Mouse (Mus musculus) right cerebral cortex, postnatal 14 days (tissue): ENCODE results near the gene Homer2.
A peak's percentile ranks its signal among the peaks of the same experiment; 100 is the strongest.

Experiments
- DNase-seq: peaks from one replicate; pipeline ENCODE4 v3.0.0; 2022

The Homer2 gene

DNA sequence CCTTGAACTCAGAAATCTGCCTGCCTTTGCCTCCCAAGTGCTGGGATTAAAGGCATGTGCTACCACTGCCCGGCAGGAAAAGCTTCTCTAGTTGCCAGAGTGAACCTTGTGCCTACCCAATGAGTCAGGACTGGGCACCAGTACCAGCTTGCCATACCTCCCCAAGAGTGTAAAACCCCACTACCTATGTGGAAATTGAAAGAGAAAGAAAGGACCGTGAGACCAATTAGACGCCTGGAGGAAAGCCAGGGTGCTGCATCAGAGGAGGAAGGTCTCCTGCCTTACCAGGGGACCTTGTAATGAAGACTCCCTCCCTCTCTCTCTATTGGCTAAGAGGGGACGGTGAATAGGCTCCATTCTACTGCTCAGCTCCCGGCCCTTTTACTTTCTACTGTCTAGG, 59.4 kb downstream of the Homer2 start:
- DNase-seq: no peak

DNA sequence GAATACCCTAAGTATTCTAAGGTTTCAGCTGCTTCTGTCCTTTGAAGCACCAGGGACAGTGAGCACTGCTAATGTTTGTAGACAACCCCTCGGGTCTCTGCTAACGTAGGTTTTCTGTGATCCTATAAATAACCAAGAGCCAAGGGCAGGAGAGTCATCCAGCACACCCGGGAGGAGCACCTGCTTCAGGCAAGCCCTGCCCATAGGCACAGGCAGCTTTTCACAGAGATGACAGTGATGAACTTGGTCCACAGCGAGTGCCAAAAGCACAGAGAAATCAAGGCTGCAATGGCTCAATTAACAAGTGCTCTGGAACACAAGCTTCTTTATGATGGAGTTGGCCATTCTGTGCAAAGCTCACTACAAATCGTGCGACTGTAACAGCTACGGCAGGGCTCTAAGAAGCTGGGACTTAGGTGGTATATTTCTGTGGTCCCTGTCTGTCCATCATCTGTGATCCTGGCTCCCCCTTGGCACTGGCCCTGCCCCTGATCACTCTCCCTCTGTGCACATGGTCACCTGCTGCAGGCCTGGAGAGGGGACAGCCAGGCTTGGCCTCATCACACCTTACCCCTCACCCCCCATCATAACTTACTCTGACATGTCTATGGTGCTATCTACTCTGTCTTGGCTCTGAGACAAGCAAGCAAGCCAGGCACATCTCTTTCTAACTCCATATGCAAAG, 62.6 kb downstream of the Homer2 start:
- no peak for DNase-seq

DNA sequence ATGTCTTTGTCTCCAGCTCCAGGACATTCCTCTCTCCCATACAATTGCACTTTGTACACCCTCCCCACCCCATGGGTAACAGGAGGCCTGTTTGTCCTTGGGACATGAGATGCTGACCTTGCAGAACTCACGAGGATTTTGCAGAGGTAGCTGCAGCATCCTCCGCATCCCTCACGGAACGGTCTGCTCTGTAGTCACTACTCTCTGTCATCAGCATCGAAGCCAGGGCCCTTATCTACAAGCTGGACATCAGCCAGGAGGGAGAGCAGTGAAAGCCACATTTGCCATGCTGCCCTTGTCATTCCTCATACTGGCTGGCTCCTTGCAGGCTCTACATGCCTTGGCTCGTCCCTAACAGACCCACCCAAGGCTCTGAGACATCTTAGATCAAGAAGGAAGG, 66.2 kb downstream of the Homer2 start:
- no peak for DNase-seq

DNA sequence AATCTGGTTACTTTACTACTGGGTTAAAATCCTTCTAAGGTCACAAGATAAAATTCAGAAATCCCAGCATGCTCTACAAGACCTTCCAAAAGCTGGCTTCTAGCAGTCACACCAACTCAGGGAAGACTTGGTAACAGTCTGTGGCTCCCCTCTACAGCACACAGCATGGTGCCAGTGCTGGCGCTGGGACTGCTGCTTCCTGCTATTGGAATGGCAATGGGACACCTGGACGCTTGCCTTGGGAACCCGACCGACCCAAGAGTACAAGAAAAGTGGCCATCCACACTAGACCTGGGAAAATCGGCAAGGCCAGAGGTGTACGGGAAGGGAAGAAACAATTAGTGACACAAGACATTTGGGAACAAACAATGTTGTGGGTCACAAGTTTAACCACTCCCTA, 74.7 kb downstream of the Homer2 start:
- no peak for DNase-seq

DNA sequence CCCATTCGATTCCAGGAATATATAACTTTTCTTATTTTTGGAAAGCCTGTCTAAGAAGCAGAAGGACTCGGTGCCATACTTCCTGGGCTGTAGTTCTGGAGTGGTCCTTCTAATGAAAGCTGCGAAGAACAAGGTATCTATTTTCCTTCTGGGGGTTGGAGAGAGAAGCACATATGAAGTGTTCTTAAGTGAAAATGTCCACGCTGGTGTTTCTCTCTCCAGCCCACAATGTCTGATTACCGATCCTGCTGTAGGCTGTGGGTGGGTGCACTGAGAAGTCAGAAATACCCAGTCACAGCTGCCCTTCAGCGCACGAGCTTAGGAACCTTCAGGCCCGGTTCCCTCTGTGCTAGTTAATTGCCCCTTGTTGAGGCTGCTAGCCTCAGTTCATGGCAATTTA, 76.1 kb downstream of the Homer2 start:
- no peak for DNase-seq

DNA sequence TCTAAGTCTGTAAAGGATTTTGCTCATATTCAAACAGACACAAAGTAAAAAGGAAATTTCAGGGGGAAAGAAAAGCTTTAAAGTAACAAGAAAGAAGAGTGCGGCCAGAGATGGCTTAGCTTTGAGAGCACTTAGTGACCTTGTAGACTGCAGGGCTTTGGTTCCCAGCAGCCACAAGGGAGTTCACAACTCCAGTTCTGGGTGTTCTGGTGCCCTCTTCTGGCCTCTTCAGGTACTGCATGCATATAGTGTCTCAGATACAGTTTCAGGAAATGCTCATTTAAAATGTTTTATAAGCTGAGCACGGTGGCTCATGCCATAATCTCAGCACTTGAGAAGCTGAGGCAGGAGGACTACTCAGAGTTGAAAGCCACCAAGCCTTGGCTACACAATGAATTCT, 80.9 kb downstream of the Homer2 start:
- no peak for DNase-seq

DNA sequence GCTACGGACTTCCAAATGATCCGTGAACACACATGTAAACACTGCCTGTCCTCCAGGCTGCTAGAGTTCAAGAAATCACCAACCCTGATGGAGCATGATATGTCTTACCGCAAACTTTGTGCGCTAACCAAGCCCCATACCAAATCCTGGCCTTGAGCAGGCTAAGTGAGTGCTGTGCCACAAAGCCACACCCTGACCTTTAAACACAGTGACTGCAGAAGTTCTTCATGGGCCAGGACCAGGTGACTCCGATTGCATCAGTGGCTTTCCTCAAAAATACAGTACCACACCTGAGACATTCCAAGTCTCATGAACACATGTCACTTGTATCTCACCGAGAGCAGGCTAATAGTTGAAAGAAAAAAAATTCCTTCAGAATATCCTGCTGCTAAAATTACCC, 83.6 kb downstream of the Homer2 start:
- no peak for DNase-seq

DNA sequence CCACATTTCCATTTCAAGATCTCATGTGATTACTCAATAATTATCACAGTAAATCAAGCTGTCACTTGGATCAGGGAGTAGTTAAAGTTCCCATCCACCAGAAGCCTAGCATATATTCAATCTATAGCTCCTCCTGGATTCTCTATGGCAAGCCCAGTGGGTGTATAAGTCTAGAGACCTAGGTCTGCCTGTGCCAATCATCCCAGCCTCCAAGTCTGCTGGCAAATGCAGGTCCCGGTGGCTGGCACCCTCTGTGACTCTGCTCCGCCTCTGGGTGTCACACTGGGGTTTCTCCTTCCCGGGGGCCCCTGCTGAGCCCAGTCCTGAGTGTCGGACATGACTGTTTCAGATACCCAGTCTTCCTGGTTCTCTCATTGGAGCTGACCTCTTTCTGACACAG, 84.5 kb downstream of the Homer2 start:
- DNase-seq: no peak

DNA sequence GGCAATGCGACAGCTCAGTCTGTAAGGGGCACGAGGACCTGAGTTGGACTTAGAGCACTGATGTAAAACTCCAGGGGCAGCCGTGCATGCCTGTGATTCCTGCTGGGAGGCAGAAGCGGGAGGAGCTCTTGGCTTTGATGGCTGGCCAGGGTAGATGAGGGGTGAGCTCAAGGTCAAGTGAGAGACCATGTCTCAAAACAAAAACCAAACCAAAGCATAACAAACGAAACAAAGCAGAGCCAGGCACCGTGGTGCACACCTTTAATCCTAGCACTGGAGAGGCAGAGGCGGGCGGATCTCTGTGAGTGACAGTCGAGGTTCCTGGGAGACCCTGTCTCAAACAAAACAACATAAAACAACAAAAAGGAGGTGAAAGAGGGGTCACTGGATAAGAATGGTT, 92.3 kb downstream of the Homer2 start:
- no peak for DNase-seq

DNA sequence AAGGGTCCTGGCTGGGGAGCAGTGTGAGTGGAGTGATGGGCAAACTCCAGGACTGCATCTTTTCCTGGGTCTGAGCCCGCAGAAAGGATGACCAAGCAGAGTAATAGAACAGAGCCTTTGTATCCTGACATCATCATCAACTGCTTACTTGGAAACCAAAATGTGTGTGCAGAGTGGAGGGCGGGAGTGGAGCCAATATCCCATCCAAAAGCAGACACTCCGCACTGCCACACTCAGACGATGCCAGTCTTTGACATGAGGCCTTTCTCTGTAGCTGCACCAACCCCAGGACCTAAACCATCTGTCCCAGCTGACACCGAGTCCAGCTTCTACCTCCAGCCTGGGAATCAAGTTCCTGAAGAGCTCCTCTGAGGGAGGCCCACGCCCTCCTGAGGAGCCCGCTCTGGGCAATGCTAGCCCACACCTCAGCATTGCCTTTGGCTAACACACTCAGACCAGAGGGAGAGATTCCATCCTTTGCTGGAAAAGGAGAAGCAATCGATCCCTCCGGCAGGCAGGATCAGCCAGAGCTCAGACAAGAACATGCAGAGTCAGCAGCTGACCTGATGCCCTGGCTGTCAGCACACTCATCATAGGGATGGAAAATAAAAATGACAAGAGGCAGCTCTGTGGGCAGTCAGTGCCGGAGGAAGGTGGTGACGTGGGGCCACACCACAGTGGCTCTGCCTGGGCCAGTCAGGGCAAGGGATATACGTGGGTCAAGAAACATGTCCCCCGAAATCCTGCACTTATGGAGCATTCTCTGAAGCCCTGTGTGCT, 94.3 kb downstream of the Homer2 start:
- no peak for DNase-seq

DNA sequence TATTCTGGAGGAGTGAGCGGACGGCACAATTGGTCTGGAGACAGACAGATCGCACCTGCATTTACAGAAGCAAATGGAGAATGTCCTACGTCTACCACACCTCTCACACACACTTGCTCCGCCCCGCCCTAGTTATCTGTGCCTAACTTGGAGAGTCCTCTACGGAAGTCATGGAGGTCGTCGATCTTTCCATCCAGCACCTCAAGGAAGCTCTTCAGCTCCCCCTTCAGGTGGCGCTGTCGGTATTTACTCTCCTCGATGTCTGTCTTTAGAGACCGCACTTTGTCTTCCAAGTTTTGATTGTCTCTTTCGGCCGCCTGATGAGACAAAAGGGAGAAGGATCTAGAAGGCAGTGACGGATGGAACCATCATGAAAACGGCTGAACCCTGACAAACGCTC, 97.2 kb downstream of the Homer2 start:
- DNase-seq: peak; percentile 35

DNA sequence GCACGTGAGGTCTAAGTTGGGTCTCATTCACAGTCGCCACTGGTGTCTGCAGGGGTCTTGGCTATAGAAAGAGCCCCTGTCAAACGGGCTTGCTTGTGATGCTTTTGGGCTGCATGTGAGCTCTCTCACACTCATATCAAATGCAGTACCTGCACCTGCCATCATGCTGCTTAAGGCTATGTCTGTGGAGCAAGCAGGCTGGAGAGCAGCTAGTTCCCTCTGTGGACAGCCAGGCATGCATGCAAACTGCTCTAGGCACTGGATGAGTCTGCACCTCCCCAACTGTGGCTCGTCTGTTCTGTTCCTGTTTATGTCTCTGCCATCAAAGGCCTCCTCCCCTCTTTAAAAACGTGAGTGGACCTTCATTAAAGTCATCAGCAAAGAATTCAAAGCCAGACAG, 100.9 kb downstream of the Homer2 start:
- no peak for DNase-seq

DNA sequence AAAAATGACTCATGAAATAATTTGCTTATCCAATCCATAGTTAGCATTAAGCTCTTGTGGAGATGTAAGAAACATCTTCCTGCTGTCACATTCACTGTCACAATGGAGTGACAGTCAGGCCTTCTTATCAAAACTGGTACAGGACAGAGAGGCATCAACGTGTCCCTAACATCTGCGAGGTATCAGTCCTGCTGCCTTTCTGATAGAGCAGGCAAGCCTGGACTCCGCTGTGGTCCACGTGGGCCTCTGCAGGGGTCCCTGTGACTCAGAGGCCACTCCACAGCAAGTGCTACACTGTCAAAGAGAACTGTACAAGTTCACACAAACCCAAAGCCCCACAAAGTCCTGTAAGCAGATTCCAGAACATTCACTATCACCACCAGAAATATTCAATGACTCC, 101.8 kb downstream of the Homer2 start:
- DNase-seq: no peak

DNA sequence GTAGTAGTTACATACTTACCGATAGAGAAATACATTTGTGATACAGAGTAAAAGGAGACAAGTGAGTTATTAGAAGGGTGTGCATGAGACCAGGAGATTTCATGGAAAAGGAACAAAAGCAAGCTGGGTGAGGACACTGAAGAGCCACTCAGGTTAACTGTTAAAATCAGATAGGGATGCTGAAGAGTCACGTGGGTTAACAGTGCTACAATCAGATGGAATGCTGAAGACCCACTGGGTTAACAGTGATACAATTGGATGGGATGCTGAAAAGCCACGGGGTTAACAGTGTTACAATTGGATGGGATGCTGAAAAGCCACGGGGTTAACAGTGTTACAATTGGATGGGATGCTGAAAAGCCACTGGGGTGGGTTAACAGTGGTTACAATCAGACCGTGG, 102.3 kb downstream of the Homer2 start:
- no peak for DNase-seq

DNA sequence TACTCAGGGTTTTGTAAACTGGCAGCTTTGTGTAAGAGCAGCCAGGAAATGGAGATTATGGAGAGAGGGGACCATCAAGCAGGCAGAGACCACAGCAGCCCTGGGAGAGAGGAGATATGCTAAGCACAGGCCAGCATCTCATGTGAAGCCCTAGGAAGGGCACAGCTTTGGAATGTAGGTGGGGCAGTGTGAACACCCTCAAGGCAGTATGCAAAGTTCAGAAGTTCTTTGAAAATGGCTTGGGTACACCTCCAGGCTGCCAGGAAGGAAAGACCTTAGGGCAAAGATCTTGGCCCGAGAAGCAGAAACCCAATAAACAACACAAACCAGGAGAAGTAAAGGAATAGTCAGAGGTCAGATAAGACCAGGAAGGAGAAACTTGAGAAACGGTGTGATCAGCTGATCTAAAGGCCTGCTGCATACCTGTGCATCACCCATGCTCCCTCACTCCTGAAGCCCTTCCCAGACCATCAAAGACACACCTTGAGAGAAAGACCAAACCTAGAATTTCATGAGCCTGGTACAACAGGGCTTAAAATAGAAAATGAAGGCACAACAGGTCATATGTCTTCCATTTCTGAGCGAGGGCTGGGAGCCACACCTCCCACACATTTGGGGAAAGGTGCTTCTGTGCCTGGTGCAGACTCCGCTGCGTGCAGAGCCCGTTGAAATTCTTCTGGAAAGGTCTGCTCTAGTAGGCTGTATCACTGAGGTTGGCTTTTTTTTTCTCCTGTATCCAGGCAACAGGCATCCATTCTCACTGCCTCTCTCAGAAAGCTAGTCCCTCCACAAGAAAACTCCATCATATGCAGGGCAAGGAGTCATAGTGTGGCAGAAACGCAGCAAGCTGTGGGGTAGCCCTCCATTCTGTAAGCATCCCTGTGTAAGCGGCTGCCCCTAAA, 107.7 kb downstream of the Homer2 start:
- no peak for DNase-seq

DNA sequence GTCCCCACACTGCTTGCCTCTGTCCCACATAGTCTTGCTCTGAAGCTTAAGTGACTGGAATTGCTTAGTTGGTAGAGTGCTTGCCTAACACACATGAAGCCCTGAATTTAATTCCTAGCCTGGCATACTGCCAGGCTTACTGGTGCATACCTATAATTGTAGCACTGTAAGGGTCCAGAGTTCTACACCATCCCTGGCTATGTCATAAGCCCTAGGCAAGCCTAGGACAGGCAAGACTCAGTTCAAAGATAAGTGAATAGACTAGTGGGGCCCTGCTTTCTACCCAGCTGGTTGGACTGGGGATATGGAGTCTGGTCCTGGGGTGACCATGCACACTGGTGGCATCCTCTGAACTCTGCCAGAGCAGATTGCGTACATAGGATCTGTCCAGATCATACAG, 109.7 kb downstream of the Homer2 start:
- DNase-seq: no peak

DNA sequence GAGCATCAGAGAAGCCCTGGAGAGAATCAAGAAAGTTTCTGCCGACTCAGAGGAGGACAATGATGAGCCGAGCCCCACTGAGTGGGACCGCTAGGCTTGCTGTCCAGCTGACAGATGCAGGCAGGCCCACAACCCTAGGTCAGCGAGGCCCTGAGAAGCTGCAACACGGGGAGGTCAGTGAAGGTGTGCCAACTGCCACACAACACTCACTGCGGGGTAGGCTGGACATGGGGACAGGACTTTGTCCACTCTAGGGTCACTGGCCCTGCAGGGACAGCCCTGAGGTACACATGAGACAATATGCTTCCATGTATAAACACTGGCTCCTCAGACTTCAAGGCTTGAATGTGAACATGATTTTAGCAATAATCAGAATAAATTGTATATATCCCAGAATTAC, 111.2 kb downstream of the Homer2 start:
- DNase-seq: no peak

DNA sequence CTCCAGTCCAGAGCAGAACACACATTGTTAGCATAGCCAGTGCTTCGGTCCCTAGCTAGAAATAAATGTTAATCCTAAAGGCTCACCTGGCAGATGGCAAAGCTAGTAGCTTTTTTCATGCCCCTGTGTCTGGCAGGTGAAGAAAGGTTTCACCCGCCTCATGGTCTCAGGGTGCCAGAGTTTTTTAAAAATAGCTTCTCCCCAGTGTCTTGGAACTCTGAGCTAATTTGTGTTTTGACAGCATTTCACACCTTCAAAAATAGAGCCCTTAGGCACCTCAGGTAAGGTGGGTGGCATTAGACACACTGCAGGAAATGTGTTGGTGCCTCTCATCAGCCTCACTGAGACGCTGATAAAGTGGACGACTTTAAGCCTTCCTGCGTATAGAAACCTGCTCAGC, 112.3 kb downstream of the Homer2 start:
- DNase-seq: no peak

DNA sequence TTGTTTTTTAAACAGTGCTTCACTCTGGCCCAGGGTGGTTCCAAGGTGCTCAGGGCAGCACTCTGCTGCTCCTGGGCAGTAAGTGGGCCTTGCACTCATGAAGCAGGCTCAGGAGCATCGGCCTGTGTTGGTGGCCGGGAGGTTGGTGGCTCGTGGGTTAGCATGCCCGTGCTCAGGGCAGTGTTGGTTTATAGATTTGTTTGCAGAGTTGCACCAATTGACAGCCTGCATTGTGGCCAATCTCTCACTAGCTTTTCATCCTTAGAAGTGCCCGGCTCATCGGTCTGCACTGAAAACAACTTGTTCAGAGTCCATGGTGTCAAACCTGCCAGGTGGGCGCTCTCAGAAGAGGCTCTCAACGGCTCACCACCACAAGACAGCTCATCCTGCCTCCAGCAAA, 113.9 kb downstream of the Homer2 start:
- DNase-seq: no peak

DNA sequence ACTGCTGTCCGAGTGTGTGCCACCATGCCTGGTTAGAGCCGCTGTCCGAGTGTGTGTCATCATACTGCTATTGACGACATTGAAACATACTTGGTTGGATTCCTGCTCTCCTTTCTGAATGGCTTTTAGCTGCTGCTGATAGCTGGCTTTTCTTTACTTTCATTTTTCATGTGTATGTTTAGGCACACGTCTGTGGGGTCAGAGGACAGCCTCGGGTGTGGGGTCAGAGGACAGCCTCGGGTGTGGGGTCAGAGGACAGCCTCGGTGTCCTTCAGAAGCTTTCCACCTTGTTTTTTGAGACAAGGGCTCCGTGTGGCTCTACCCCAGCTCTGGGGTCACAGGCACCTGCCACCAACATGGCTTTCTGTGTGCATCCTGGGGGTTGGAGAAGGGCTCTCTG, 114.6 kb downstream of the Homer2 start:
- DNase-seq: no peak

DNA sequence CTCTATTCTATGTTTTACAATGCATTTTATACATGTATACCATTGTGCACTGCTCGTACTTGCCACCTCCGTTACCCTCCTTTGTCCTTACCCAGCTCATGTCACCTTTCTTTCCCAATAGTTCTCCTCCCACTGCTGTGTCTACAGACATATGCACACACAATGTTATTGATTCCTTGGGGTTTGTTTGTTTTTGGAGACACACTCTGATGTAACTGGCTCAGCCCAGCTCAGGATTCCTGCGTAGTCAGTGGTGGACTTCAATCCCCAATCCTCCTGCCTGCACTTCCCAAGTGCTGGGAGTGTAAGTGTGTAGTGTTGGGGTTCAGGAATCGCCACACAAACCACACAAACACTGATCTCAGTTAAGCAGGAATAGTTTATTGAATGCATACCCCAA, 120.1 kb downstream of the Homer2 start:
- DNase-seq: no peak

DNA sequence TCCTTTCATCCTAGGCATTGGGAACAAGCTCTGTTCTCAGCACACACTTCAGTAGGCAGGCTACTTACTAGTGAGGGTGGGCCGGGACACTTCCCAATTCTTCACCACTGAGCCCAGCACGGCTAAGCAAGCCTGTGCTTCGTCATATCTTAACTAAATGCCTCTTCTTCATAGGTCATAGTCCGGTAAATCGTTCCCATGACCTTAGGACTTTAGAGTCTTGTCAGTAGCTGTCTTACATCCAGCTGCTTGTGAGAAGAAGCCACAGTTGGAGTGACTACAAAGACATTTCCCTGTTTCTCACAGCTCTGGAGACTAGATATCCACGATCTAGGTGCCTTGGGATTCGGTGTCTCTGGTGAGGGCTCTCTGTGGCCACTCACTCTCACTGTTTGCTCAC, 122.0 kb downstream of the Homer2 start:
- DNase-seq: no peak

DNA sequence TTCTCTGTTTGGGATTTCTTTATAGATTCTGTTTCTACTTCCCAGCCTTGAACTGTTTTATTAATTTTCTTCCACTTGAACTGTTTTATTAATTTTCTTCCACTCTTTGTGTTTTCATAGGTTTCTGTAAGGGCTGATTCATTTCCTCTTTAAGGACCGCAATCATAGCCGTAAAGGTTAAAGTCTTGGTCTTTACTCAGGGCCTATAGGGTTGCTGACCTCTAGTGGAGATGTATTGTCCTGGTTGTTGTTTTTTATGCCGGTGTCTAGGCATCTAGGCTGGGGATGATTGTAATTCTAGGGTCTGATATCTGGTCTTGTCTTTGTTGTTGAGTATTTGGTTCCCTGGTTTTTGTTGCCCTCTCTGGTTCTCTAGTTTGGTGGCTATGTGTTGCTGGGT, 123.8 kb downstream of the Homer2 start:
- DNase-seq: no peak

DNA sequence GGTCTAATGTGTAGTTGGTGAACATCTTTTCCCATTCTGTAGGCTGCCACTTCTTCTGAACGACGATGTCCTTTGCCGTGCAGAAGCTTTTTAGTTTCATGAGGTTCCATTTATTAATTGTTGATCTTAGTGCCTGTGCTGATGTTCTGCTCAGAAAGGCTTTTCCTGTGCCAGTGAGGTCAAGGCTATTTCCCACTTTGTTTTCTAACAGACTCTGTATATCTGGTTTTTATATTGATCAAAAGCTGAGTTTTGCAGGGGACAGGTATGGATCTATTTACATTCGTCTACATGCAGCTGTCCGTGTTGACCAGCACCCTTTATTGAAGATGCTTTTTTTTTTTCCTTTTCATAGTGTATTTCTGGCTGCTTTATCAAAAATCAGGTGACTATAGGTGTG, 128.0 kb downstream of the Homer2 start:
- DNase-seq: no peak
